Mouse (Mus musculus) hindbrain, postnatal 0 days (tissue): Measurements from ENCODE around the gene Tmem115. TPM values are rescaled to one million over a fixed set of nuclear protein-coding genes. Genes with fewer than 3 reads are reported as not detected.
A peak's percentile ranks its signal among the peaks of the same experiment; 100 is the strongest.

Experiments used
- ATAC-seq: fragments of 200-750 bp; cut with Nextera tagmentation; 2 replicates; pipeline ENCODE4 v1.8.0; 2017; ENCODE audit warnings: mild to moderate bottlenecking, moderate TSS enrichment, moderate library complexity
- DNase-seq: peaks from one replicate; pipeline ENCODE4 v3.0.0-alpha.2; 2015; ENCODE audit warnings: low spot score
- H3K27ac ChIP-seq: fragments of 300-500 bp; sonication (generic); 2 replicates; pipeline ENCODE4 v1.5.1; 2014; ENCODE audit warnings: mild to moderate bottlenecking
- H3K27me3 ChIP-seq: fragments of 300-500 bp; sonication (generic); 2 replicates; pipeline ENCODE4 v1.6.1; 2014; ENCODE audit warnings: low read length, mixed read lengths; ENCODE audit not compliant: insufficient read depth
- H3K36me3 ChIP-seq: fragments of 300-500 bp; sonication (generic); 2 replicates; pipeline ENCODE4 v1.6.1; 2014; ENCODE audit warnings: low read length, mixed read lengths; ENCODE audit not compliant: insufficient read depth
- H3K4me1 ChIP-seq: fragments of 300-500 bp; sonication (generic); 2 replicates; pipeline ENCODE4 v1.6.1; 2014; ENCODE audit warnings: antibody characterized with exemption, low read length, mixed read lengths; ENCODE audit not compliant: insufficient read depth
- H3K4me2 ChIP-seq: fragments of 300-500 bp; sonication (generic); 2 replicates; pipeline ENCODE4 v1.6.1; 2014; ENCODE audit warnings: low read depth, mild to moderate bottlenecking, low read length, moderate library complexity, mixed read lengths
- H3K4me3 ChIP-seq: fragments of 300-500 bp; sonication (generic); 2 replicates; pipeline ENCODE4 v1.5.1; 2014; ENCODE audit warnings: low read length
- H3K9ac ChIP-seq: fragments of 300-500 bp; sonication (generic); replicated peaks from 2 replicates; pipeline ENCODE4 v1.6.1; 2014; ENCODE audit warnings: mild to moderate bottlenecking, low read length, moderate library complexity, mixed read lengths
- H3K9me3 ChIP-seq: fragments of 300-500 bp; sonication (generic); 2 replicates; pipeline ENCODE4 v1.6.1; 2016; ENCODE audit warnings: low read length, mixed read lengths
- CTCF ChIP-seq: IDR thresholded peaks from 2 replicates; pipeline ENCODE4 v1.5.1; 2016; ENCODE audit warnings: antibody characterized with exemption, control low read depth, low read depth
- WGBS: fragments of 180-500 bp; shearing (Covaris S2); extraction: QIAGEN DNeasy Blood & Tissue Kit; methylation state at CpG from one replicate; pipeline ENCODE4 v1.1.7; 2014; 5-methylcytosine and 5-hydroxymethylcytosine counted together
- polyA plus RNA-seq: library from polyadenylated mRNA; unstranded; fragments of >200 nt; fragmentation: Nextera tagmentation; extraction: Ambion mirVana; gene quantifications from 2 replicates; pipeline ENCODE4 v1.2.1, GENCODE M21; 2015
- total RNA-seq: library from RNA; depleted of rRNA; stranded (reverse); fragments of >200 nt; gene quantifications from 2 replicates; pipeline ENCODE4 v1.2.3, GENCODE M21; 2014

The Tmem115 gene
- total and polyA plus RNA-seq, 2 experiments from 2014 or later, result 52.3 to 72.6 TPM

DNA sequence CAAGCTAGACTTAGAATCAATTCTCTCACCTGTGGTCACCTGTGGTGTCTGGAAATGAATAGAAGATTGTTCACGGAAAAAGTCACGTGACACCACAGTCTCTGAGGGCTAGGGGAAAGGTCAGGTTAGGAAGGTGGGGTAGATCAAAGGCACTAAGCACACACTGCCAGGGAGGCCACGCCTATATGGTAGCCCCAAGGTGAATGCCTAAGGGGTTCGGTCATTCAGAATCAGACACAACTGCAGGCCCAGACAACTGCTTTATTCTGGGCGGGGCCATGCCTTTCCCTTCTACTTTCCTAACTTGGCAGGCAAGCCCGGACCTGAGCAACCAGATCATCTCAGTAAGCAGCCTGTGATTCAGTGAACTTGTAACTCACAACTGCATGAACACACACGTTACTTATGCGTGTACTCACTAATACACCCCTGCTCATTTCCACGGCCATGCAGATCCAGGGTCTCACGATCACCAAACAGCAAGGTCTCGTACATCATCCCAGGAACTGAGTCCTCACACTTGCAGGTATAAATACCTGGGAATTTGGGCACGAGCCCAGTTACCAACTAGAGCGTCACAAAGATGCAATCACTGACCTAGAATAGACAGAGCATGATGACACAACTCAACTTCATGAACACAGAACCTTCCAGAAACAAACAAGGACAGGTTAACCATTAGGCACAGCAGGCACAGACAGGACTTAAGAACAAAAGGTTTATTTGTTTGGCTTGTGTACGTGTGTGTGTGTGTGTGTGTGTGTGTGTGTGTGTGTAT lies 42.0 kb downstream of the Tmem115 start:
- Histone ChIP-seq H3K4me2 (no peak overlapping the region), H3K9ac (no peak overlapping the region), H3K36me3 (peaks cover 21% of the 10 kb centered on the region; the same call in 1 of the 2 replicates), H3K4me1 (peaks cover 6% of the 10 kb centered on the region; the same call in 1 of the 2 replicates), H3K27me3 (no peaks in the 10 kb centered on the region), H3K27ac (peak overlapping the region; percentile 73; the same call in 1 of the 2 replicates), H3K4me3 (no peak overlapping the region), H3K9me3 (no peaks in the 10 kb centered on the region)
- 81% methylated on average over 14 of the region's 14 CpGs for WGBS
- DNase-seq (no peak), ATAC-seq (no peak)
- TF ChIP-seq CTCF, result no peak

DNA sequence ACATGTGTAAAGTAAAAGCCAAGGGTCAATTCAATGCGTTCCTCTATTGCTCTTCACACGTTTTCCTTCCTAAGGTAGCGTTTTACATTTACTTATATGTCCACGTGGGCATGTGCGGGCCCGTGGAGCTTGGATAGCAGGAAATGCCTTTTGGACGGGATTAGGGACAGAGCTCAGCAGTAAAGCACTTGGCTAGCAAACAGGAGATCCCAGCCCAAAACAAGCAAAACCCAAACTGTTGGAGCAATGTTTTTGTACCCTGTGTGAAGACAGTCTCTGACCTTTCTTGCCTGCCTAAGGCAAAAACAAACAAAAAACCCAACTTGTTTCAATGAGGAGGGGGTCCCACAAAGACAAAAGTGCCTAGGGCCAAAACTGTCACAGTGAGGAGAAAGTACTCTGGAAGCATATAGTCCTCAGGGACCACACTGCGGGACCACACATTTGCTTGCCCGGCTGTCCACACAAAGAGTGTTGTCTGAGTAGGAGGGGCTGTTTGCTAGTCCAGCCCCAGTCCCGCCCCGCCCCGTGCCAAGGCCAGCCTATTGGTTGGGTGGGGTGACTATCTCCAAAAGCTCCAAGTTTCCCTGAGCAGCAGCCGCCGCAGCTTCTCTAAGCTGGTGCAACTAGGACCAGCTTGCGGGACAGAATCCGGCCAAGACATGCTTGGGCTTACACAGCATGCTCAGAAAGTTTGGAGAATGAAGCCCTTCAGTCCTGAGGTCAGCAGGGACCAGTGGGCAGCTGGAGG lies 42.8 kb downstream of the Tmem115 start, which contains the start of gene Hyal1:
Gene Hyal1, plus strand, starts transcription at position 571 of the 751 bp plus-strand sequence.
- Histone ChIP-seq H3K4me3 (0 out of 2 replicates have a peak within 1 kb of the TSS, but pooled peaks have one; percentile 6), H3K27ac (peak within 1 kb of the TSS; percentile 73), H3K9me3 (no peaks in the 10 kb centered on the region), H3K27me3 (no peaks in the 10 kb centered on the region), H3K4me1 (peaks cover 9% of the 10 kb centered on the region; the same call in 1 of the 2 replicates), H3K4me2 (peak within 1 kb of the TSS; percentile 40), H3K36me3 (peaks cover 18% of the 10 kb centered on the region; the same call in 1 of the 2 replicates), H3K9ac (no peak within 1 kb of the TSS)
- DNase-seq (peak; percentile 78), ATAC-seq (peak; percentile 81)
- TF ChIP-seq CTCF, result no peak
- 21% methylated on average over 16 of the region's 16 CpGs for WGBS

- H3K4me2 ChIP-seq, result no peak overlapping the region
- H3K9me3 ChIP-seq, result no peaks in the 10 kb centered on the region
- TF ChIP-seq CTCF, result no peak
- DNase-seq (no peak), ATAC-seq (no peak)
- no peak overlapping the region for H3K9ac ChIP-seq
- no peak overlapping the region for H3K4me3 ChIP-seq
- H3K27me3 ChIP-seq, result no peaks in the 10 kb centered on the region
- no peak overlapping the region for H3K27ac ChIP-seq
- H3K4me1 ChIP-seq, result peaks cover 9% of the 10 kb centered on the region; the same call in 1 of the 2 replicates
- peaks cover 7% of the 10 kb centered on the region; the same call in 1 of the 2 replicates for H3K36me3 ChIP-seq
- 91% methylated on average over 10 of the region's 10 CpGs for WGBS
These were observed 44.1 kb downstream of the Tmem115 start for GRCm38 (mm10) chr9:107577871-107578270.

DNA sequence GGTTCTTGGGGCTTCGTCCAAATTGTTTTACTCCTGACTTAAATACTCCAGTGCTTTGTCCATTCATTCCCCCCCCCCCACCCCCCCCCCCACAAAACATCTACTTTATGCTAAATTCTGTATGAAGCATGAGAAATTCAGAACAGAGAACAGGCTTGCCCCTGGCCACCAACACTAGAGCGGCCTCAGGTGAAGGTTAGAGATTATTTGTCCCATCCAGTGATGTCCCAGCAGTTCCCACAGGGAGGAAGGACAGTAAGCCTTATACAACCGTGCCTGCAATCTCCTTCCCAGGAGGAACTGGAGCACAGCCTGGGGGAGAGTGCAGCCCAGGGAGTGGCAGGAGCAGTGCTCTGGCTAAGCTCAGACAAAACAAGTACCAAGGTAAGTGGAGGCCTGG lies 44.8 kb downstream of the Tmem115 start, which contains the start of gene Naa80:
Gene Naa80, plus strand, starts transcription at position 301 of the 400 bp plus-strand sequence.
- H3K27ac ChIP-seq, result peak within 1 kb of the TSS; percentile 88
- peaks cover 11% of the 10 kb centered on the region; the same call in 1 of the 2 replicates for H3K36me3 ChIP-seq
- WGBS, result 77% methylated on average over 3 of the region's 3 CpGs
- no peak within 1 kb of the TSS for H3K4me3 ChIP-seq
- H3K9me3 ChIP-seq, result no peaks in the 10 kb centered on the region
- no peak for DNase-seq
- ATAC-seq, result no peak
- TF ChIP-seq CTCF, result no peak
- no peaks in the 10 kb centered on the region for H3K27me3 ChIP-seq
- H3K4me2 ChIP-seq, result no peak within 1 kb of the TSS
- H3K9ac ChIP-seq, result no peak within 1 kb of the TSS
- peaks cover 9% of the 10 kb centered on the region; the same call in 1 of the 2 replicates for H3K4me1 ChIP-seq

DNA sequence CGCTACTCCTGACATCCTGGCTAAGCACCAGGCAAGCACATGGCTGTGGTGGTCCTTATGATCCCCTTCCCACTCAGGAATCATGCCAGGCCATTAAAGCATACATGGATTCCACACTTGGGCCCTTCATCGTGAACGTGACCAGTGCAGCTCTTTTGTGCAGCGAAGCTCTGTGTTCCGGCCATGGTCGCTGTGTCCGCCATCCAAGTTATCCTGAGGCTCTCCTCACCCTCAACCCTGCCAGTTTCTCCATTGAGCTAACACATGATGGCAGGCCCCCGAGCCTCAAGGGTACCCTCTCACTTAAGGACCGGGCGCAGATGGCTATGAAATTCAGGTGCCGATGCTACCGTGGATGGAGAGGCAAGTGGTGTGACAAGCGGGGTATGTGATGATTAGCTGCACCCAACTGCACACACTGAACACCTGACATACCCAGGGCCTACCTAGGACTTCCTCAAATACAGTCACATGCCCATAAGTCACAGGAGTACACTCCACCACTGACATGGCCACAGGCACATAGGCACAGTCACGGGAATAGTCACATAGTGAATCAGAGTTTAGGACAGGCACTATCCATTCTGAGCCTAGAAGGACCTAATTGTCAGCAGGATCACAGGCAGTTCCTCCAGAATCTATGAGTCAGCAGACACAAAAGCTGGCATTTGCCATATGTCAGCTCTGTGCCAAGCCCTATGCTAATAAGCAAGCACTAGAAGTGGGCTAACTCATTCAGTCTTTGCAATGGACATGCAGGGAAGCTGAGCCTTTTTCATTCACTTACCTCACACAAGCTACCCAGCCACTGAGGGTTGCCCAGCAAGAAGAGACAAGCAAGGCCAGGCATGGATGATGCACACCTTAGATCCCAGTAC lies 45.5 kb downstream of the Tmem115 start:
- peaks cover 11% of the 10 kb centered on the region; the same call in 1 of the 2 replicates for H3K36me3 ChIP-seq
- 85% methylated on average over 14 of the region's 14 CpGs for WGBS
- no peaks in the 10 kb centered on the region for H3K27me3 ChIP-seq
- DNase-seq, result peak; percentile 15
- peak overlapping the region; percentile 88 for H3K27ac ChIP-seq
- H3K9me3 ChIP-seq, result no peaks in the 10 kb centered on the region
- H3K4me3 ChIP-seq, result no peak overlapping the region
- no peak for TF ChIP-seq CTCF
- no peak for ATAC-seq
- no peak overlapping the region for H3K4me2 ChIP-seq
- H3K4me1 ChIP-seq, result peaks cover 9% of the 10 kb centered on the region; the same call in 1 of the 2 replicates
- H3K9ac ChIP-seq, result no peak overlapping the region
